Mouse (Mus musculus) midbrain, embryonic 11.5 days (tissue): ENCODE measurements around the gene Ppil6. TPM values are rescaled to one million over a fixed set of nuclear protein-coding genes. Genes with fewer than 3 reads are reported as not detected.

Experiments
- ATAC-seq: fragments of 200-750 bp; cut with Nextera tagmentation; 2 replicates; pipeline ENCODE4 v1.8.0; 2017; ENCODE audit warnings: moderate TSS enrichment, moderate library complexity; ENCODE audit not compliant: low FRiP score
- DNase-seq: peaks from one replicate; pipeline ENCODE4 v3.0.0; 2015; ENCODE audit warnings: low spot score; ENCODE audit errors: missing footprints
- H3K27ac ChIP-seq: fragments of 300-500 bp; sonication (generic); 2 replicates; pipeline ENCODE4 v1.5.1; 2014; ENCODE audit warnings: low read depth, low read length
- H3K27me3 ChIP-seq: fragments of 300-500 bp; sonication (generic); 2 replicates; pipeline ENCODE4 v1.6.1; 2014; ENCODE audit warnings: mild to moderate bottlenecking, low read length, moderate library complexity, mixed read lengths; ENCODE audit not compliant: control insufficient read depth, insufficient read depth
- H3K36me3 ChIP-seq: fragments of 300-500 bp; sonication (generic); 2 replicates; pipeline ENCODE4 v1.6.1; 2014; ENCODE audit warnings: mild to moderate bottlenecking, low read length, moderate library complexity, mixed read lengths; ENCODE audit not compliant: control insufficient read depth, insufficient read depth
- H3K4me1 ChIP-seq: fragments of 300-500 bp; sonication (generic); 2 replicates; pipeline ENCODE4 v1.6.1; 2014; ENCODE audit warnings: low read length; ENCODE audit not compliant: control insufficient read depth, insufficient read depth
- H3K4me2 ChIP-seq: fragments of 300-500 bp; sonication (generic); 2 replicates; pipeline ENCODE4 v1.6.1; 2014; ENCODE audit warnings: mild to moderate bottlenecking, moderate library complexity
- H3K4me3 ChIP-seq: fragments of 300-500 bp; sonication (generic); 2 replicates; pipeline ENCODE4 v1.5.1; 2014; ENCODE audit warnings: low read depth, low read length
- H3K9ac ChIP-seq: fragments of 300-500 bp; sonication (generic); 2 replicates; pipeline ENCODE4 v1.6.1; 2014; ENCODE audit warnings: low read length
- H3K9me3 ChIP-seq: fragments of 300-500 bp; sonication (generic); 2 replicates; pipeline ENCODE4 v1.6.1; 2016; ENCODE audit warnings: low read length; ENCODE audit not compliant: control insufficient read depth
- WGBS: fragments of 180-500 bp; shearing (Covaris S2); extraction: QIAGEN DNeasy Blood & Tissue Kit; methylation state at CpG from one replicate; pipeline ENCODE4 v1.1.7; 2014; 5-methylcytosine and 5-hydroxymethylcytosine counted together
- polyA plus RNA-seq: library from polyadenylated mRNA; unstranded; fragments of >200 nt; fragmentation: Nextera tagmentation; extraction: Ambion mirVana; gene quantifications from 2 replicates; pipeline ENCODE4 v1.2.1, GENCODE M21; 2014

The Ppil6 gene
- polyA plus RNA-seq, 1 experiment from 2014 or later: 0.85 TPM

DNA sequence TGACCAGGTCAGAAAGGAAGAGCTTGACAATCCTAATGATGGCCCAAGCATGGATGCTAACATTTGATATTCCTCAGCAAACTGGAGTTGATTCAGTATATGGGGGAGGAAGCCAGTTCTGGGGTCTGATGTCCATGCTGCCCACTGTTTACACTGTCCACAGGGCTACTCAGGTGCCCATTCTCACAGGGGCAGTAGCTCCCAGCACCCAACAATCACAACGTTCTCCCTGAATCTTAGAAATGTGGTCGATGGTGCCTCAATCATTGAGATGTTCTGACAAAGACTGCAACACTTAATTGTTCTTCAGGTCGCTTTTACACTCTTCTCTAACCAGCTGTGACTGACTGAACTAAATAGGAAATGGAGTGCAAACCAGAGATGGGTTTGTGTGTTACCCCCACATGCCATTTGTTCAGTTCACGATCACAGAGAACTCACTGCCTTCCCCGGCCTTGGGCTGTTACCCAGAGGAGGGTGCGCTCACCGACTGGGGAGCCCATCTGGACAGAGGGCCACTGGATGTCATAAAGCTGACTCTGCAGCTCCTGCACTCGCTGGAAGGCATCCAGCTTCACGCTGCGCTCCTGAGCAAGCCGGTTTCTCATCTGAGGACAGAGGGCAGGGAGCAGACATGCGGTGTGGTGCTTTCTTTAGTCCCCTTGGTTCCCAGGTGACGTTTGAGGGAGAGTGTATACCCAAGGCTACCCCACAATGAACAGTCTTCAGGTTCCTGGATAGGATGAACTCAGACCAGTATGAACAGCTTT lies 56.3 kb downstream of the Ppil6 start:
- DNase-seq (no peak), ATAC-seq (no peak)
- Histone ChIP-seq H3K27me3 (no peaks in the 10 kb centered on the region), H3K4me1 (peaks cover 2% of the 10 kb centered on the region; the same call in 1 of the 2 replicates), H3K27ac (no peak overlapping the region), H3K9ac (no peak overlapping the region), H3K36me3 (no peaks in the 10 kb centered on the region), H3K9me3 (peaks cover 4% of the 10 kb centered on the region), H3K4me3 (no peak overlapping the region), H3K4me2 (no peak overlapping the region)
- WGBS: 71% methylated on average over 13 of the region's 13 CpGs

DNA sequence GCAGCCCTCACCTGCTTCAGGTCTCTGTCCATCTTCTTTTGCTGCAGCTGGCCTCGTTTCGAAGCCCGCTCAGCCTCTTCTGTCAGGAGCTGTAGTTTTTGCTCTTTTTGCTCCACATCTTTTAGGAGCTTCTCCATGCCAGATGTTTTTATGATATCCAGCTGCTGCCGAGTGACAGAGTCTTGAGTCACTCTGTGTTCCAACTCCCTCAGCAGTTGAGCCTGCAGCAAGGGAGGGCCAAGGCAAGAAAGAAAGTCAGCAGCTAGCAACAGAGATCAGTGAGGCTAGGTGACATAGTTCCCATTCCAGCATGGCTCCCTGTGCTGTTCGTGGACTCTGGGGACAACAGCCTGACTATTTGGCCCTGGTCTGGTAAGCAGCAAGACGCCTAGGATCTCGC lies 60.5 kb downstream of the Ppil6 start:
- Histone ChIP-seq H3K4me1 (0 out of 2 replicates have a peak, but pooled peaks cover 2% of the 10 kb centered on the region), H3K4me2 (no peak overlapping the region), H3K4me3 (no peak overlapping the region), H3K36me3 (no peaks in the 10 kb centered on the region), H3K9me3 (peaks cover 4% of the 10 kb centered on the region), H3K27me3 (no peaks in the 10 kb centered on the region), H3K9ac (no peak overlapping the region), H3K27ac (no peak overlapping the region)
- DNase-seq: no peak
- 80% methylated on average over 7 of the region's 7 CpGs for WGBS
- no peak for ATAC-seq

DNA sequence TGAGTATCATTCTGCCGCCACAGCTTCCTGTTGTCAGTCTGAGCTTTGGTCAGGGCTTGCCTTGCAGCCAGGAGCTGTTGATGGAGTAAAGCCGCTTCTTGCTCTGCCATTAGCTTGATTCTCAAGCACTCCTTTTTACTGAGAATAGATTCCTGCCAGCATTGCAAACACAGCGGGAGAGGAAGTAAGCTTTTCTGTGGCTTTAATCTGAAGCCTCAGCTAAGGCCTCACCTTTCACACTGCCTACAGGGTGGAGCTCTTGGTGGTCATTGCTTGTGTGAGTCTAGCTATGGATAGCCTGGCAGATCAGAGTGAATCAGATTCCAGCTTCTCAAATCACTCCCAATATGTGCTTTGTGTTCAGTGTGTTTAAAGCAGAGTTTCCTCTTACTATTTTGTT lies 62.1 kb downstream of the Ppil6 start:
- H3K4me2 ChIP-seq: no peak overlapping the region
- H3K9me3 ChIP-seq: peaks cover 4% of the 10 kb centered on the region
- no peak overlapping the region for H3K4me3 ChIP-seq
- DNase-seq (no peak), ATAC-seq (no peak)
- H3K4me1 ChIP-seq: 0 out of 2 replicates have a peak, but pooled peaks cover 2% of the 10 kb centered on the region
- H3K36me3 ChIP-seq: no peaks in the 10 kb centered on the region
- no peaks in the 10 kb centered on the region for H3K27me3 ChIP-seq
- H3K9ac ChIP-seq: no peak overlapping the region
- H3K27ac ChIP-seq: no peak overlapping the region
- WGBS: 14% methylated on average over 3 of the region's 3 CpGs

DNA sequence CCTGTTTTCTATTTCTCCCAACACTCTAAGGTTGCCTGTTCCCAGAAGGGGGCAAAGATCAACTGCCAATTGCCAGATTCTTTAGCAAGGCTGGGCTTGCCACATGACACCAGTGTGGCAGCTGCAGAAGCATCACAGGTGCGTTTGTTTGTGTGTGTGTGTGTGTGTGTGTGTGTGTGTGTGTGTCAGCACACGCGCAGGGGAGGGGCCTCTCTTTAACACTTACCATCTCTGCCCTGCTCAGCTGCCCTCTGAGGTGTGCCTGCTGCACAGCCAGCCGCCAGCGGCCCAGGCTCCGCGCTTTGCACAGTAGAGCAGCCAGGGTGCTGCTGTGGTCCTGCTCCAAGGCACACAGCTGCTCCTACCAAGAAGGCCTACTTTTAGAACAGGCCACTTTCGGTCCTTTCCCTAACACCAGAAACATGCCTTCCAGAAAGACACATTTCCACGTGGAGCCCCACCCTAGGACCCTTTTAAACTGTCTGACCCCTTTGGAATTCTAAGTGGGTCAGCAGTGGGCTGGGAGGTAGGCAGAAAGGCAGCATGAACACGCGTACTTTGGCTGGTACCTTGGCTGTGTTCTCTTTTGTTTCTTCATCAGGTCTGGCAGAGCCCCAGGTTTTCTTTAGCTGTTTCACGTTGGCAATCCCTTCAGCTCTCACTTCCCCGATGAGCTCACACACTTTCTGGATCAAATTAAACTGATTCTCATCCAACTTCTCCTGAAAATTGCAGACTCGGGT lies 62.8 kb downstream of the Ppil6 start:
- Histone ChIP-seq H3K9ac (no peak overlapping the region), H3K9me3 (peaks cover 4% of the 10 kb centered on the region), H3K27me3 (no peaks in the 10 kb centered on the region), H3K36me3 (no peaks in the 10 kb centered on the region), H3K27ac (no peak overlapping the region), H3K4me2 (no peak overlapping the region), H3K4me1 (0 out of 2 replicates have a peak, but pooled peaks cover 2% of the 10 kb centered on the region), H3K4me3 (no peak overlapping the region)
- ATAC-seq (no peak), DNase-seq (no peak)
- 38% methylated on average over 14 of the region's 14 CpGs for WGBS

DNA sequence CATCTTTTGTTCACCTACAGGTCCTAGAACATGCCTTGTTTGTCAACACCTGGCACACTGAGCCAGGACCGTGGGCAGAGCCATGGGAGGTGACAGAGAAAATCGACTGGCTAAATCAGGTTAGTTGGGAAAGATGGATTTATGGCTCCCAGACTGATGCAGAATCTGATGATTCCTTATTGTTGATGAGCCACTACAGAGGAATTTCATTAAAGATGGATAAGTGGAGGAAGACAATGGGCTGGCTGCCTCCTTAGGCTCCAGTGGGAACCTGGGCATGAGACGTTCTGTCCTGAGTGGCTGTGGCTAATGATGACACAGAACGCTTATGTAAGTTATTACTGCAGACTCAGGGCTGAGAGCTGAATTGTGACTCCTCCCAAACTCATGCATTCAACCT lies 63.5 kb downstream of the Ppil6 start:
- peaks cover 4% of the 10 kb centered on the region for H3K9me3 ChIP-seq
- no peak for ATAC-seq
- DNase-seq: no peak
- no peak overlapping the region for H3K4me2 ChIP-seq
- no peaks in the 10 kb centered on the region for H3K36me3 ChIP-seq
- H3K9ac ChIP-seq: no peak overlapping the region
- H3K4me3 ChIP-seq: no peak overlapping the region
- 78% methylated on average over 4 of the region's 4 CpGs for WGBS
- H3K27me3 ChIP-seq: no peaks in the 10 kb centered on the region
- H3K4me1 ChIP-seq: 0 out of 2 replicates have a peak, but pooled peaks cover 2% of the 10 kb centered on the region
- H3K27ac ChIP-seq: no peak overlapping the region

DNA sequence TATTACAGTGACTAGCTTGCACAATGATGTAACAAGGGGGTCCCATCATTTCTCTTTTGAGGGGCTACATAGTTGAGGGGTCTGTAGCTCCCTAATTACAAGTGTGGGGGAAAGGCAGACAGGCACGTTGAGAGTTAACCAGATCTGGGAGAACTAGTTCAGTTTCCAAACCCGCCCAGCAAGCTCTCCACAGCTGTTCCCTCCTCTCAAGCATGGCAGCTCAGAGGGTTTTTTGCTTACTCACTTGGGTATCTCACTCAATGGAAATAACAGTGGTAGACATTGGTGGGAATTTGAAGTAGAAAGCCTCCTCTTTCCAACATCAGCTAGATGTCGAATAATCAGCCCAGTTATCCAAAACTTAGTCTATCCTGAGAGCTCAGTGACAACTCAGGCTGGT lies 64.8 kb downstream of the Ppil6 start:
- WGBS: 88% methylated on average over 3 of the region's 3 CpGs
- Histone ChIP-seq H3K27ac (no peak overlapping the region), H3K4me1 (0 out of 2 replicates have a peak, but pooled peaks cover 2% of the 10 kb centered on the region), H3K4me3 (no peak overlapping the region), H3K27me3 (no peaks in the 10 kb centered on the region), H3K9ac (no peak overlapping the region), H3K9me3 (no peaks in the 10 kb centered on the region; the same call in 1 of the 2 replicates), H3K4me2 (no peak overlapping the region), H3K36me3 (no peaks in the 10 kb centered on the region)
- DNase-seq: no peak
- no peak for ATAC-seq

DNA sequence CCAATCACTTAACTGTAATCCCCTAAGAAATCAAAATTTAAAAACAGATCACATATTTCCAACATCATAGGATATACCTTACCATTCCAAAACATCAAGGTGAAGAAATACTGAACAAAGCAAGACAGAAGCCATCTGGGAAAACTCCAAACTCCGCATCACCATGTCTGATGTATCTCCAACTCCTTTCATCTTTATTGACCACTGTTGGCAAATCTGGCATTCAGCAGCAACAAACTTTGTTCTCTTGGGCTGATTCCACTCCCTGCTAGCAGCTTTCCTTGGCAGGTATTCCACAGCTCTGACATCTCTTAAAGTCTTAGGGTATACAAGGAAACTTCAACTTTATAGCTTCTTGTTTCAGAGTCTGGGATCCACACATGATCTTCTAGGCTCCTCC lies 68.2 kb downstream of the Ppil6 start:
- ATAC-seq: no peak
- Histone ChIP-seq H3K27ac (no peak overlapping the region), H3K9me3 (no peaks in the 10 kb centered on the region; the same call in 1 of the 2 replicates), H3K36me3 (no peaks in the 10 kb centered on the region), H3K27me3 (no peaks in the 10 kb centered on the region), H3K4me3 (no peak overlapping the region), H3K9ac (no peak overlapping the region), H3K4me2 (no peak overlapping the region), H3K4me1 (no peaks in the 10 kb centered on the region)
- 97% methylated on average over 1 of the region's 1 CpGs for WGBS
- no peak for DNase-seq

DNA sequence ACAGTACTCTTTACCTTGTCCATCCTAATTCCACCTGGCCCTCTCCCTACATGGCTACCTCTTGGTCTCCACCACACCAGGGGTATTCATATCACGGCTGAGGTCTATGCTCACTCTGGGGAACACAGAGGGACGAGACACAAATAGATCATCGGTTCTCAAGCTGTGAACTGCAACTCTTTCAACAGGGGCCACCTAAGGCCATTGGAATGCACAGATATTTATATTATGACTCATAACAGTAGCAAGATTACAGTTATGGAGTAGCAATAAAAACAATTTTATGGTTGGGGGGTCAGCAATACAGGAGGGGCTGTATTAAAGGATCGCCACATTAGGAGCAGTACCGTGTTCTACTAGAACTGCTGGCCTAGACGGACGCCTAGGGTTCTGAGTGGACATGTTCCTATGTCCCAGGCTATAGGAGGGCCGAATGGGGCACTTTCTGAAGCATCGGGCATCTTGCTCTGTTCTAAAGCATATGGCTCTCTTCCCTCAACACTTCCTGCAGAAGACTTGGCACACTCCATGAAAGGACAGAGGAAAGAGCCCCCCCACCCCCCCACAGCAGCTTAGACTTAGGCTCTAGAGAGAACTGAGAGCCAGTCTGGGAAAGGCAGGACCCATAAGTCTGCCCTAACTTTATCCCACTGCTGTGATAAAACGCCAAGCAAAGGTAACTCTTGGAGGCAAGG lies 71.6 kb downstream of the Ppil6 start:
- H3K9ac ChIP-seq: no peak overlapping the region
- H3K4me3 ChIP-seq: no peak overlapping the region
- 87% methylated on average over 10 of the region's 10 CpGs for WGBS
- ATAC-seq: no peak
- H3K36me3 ChIP-seq: no peaks in the 10 kb centered on the region
- H3K4me1 ChIP-seq: no peaks in the 10 kb centered on the region
- H3K27ac ChIP-seq: no peak overlapping the region
- H3K4me2 ChIP-seq: no peak overlapping the region
- peak; percentile 54 for DNase-seq
- no peaks in the 10 kb centered on the region; the same call in 1 of the 2 replicates for H3K9me3 ChIP-seq
- no peaks in the 10 kb centered on the region for H3K27me3 ChIP-seq
